Mouse (Mus musculus) gastrocnemius, adult 2 months (tissue): ENCODE measurements at regions not wholly inside any gene's neighbourhood (a gene's known extent, or its start where the extent isn't known, plus 50 kb on each side); places are given as distances from the start of the nearest gene placed in this dataset.

ENCODE experiments used
- DNase-seq: peaks from one replicate; pipeline ENCODE4 v3.0.0; 2022
- H3K27ac ChIP-seq: fragments of 200-600 bp; 2 replicates; pipeline ENCODE4 v1.8.1; 2022; ENCODE audit warnings: mild to moderate bottlenecking
- H3K4me3 ChIP-seq: fragments of 200-600 bp; 2 replicates; pipeline ENCODE4 v1.8.1; 2022; ENCODE audit warnings: mild to moderate bottlenecking, moderate library complexity
- CTCF ChIP-seq: fragments of 200-600 bp; IDR thresholded peaks from 2 replicates; pipeline ENCODE4 v1.8.1; 2022; ENCODE audit warnings: antibody characterized with exemption, mild to moderate bottlenecking, moderate library complexity
- intact Hi-C: fragments of 180-260 bp; cut with DNase I; formaldehyde crosslinking; loops from one replicate; pipeline ENCODE4 v1.15.1; 2025

- no peak for DNase-seq
- H3K27ac ChIP-seq, result no peak overlapping the region
- intact Hi-C loops, result no loop called here
- no peak overlapping the region for H3K4me3 ChIP-seq
- no peak for TF ChIP-seq CTCF
Measured at GRCm38 (mm10) chr3:21218936-21219335, 852.0 kb upstream of the Agtr1b start.

GRCm38 (mm10) chr3:21241184-21241583 lies 835.3 kb upstream of the Tbl1xr1 start:
- TF ChIP-seq CTCF, result no peak
- DNase-seq, result no peak
- intact Hi-C loops, result no loop called here
- no peak overlapping the region for H3K4me3 ChIP-seq
- H3K27ac ChIP-seq, result no peak overlapping the region

GRCm38 (mm10) chr3:21256129-21256760 lies 820.2 kb upstream of the Tbl1xr1 start:
- no peak for TF ChIP-seq CTCF
- Histone ChIP-seq H3K27ac (no peak overlapping the region), H3K4me3 (no peak overlapping the region)
- DNase-seq, result no peak
- intact Hi-C loops, result no loop called here

GRCm38 (mm10) chr3:21263317-21263716 lies 813.1 kb upstream of the Tbl1xr1 start:
- Histone ChIP-seq H3K27ac (no peak overlapping the region), H3K4me3 (no peak overlapping the region)
- intact Hi-C loops, result loop anchor here (10.0 kb wide), 1 partner anchor 609 kb away; no protein-coding TSS in a partner anchor
- DNase-seq, result no peak
- no peak for TF ChIP-seq CTCF

GRCm38 (mm10) chr3:21265491-21265890 lies 811.0 kb upstream of the Tbl1xr1 start:
- TF ChIP-seq CTCF, result no peak

GRCm38 (mm10) chr3:21268429-21269129 lies 807.9 kb upstream of the Tbl1xr1 start:
- intact Hi-C loops, result loop anchor here (5.0 to 10.0 kb wide), 2 partner anchors 294 to 614 kb away; no protein-coding TSS in a partner anchor
- peak overlapping the region; percentile 81 for H3K27ac ChIP-seq
- TF ChIP-seq CTCF, result no peak
- H3K4me3 ChIP-seq, result no peak overlapping the region
- DNase-seq, result peak; percentile 72

More at GRCm38 (mm10) chr3:21265491-21265890, 811.0 kb upstream of the Tbl1xr1 start:
- no peak overlapping the region for H3K27ac ChIP-seq
- intact Hi-C loops, result loop anchor here (5.0 to 10.0 kb wide), 2 partner anchors 297 to 611 kb away; no protein-coding TSS in a partner anchor
- H3K4me3 ChIP-seq, result no peak overlapping the region
- DNase-seq, result no peak

GRCm38 (mm10) chr3:21269130-21269440 lies 807.4 kb upstream of the Tbl1xr1 start:
- intact Hi-C loops, result loop anchor here (5.0 to 10.0 kb wide), 2 partner anchors 293 to 614 kb away; no protein-coding TSS in a partner anchor
- peak; percentile 21 for DNase-seq
- TF ChIP-seq CTCF, result no peak
- Histone ChIP-seq H3K27ac (peak overlapping the region; percentile 81), H3K4me3 (no peak overlapping the region)

GRCm38 (mm10) chr3:21270788-21271187 lies 805.7 kb upstream of the Tbl1xr1 start:
- intact Hi-C loops, result loop anchor here (10.0 kb wide), 1 partner anchor 804 kb away; the partner anchor contains the start of gene Tbl1xr1
- Histone ChIP-seq H3K27ac (no peak overlapping the region), H3K4me3 (no peak overlapping the region)
- no peak for TF ChIP-seq CTCF
- no peak for DNase-seq

GRCm38 (mm10) chr3:21272219-21272618 lies 804.2 kb upstream of the Tbl1xr1 start:
- H3K4me3 ChIP-seq, result no peak overlapping the region
- TF ChIP-seq CTCF, result no peak
- DNase-seq, result peak; percentile 30
- H3K27ac ChIP-seq, result peak overlapping the region; percentile 48
- intact Hi-C loops, result loop anchor here (10.0 kb wide), 1 partner anchor 803 kb away; the partner anchor contains the start of gene Tbl1xr1

- no peak for DNase-seq
- Histone ChIP-seq H3K27ac (no peak overlapping the region), H3K4me3 (no peak overlapping the region)
- no peak for TF ChIP-seq CTCF
- intact Hi-C loops, result no loop called here
Measured at GRCm38 (mm10) chr3:21292774-21293173, 783.7 kb upstream of the Tbl1xr1 start.

- DNase-seq, result no peak
- no peak overlapping the region for H3K4me3 ChIP-seq
- H3K27ac ChIP-seq, result no peak overlapping the region
- TF ChIP-seq CTCF, result no peak
- intact Hi-C loops, result no loop called here
Measured at GRCm38 (mm10) chr3:21293308-21293707, 783.1 kb upstream of the Tbl1xr1 start.

GRCm38 (mm10) chr3:21294776-21295175 lies 781.7 kb upstream of the Tbl1xr1 start:
- DNase-seq, result no peak
- TF ChIP-seq CTCF, result no peak

GRCm38 (mm10) chr3:21296581-21297110 lies 779.8 kb upstream of the Tbl1xr1 start:
- intact Hi-C loops, result no loop called here
- TF ChIP-seq CTCF, result no peak
- Histone ChIP-seq H3K4me3 (no peak overlapping the region), H3K27ac (no peak overlapping the region)
- no peak for DNase-seq

More at GRCm38 (mm10) chr3:21294776-21295175, 781.7 kb upstream of the Tbl1xr1 start:
- no peak overlapping the region for H3K4me3 ChIP-seq
- H3K27ac ChIP-seq, result no peak overlapping the region
- intact Hi-C loops, result no loop called here
